Mouse (Mus musculus): ENCODE data around the gene Gtpbp3.

Gtpbp3 gene

DNA sequence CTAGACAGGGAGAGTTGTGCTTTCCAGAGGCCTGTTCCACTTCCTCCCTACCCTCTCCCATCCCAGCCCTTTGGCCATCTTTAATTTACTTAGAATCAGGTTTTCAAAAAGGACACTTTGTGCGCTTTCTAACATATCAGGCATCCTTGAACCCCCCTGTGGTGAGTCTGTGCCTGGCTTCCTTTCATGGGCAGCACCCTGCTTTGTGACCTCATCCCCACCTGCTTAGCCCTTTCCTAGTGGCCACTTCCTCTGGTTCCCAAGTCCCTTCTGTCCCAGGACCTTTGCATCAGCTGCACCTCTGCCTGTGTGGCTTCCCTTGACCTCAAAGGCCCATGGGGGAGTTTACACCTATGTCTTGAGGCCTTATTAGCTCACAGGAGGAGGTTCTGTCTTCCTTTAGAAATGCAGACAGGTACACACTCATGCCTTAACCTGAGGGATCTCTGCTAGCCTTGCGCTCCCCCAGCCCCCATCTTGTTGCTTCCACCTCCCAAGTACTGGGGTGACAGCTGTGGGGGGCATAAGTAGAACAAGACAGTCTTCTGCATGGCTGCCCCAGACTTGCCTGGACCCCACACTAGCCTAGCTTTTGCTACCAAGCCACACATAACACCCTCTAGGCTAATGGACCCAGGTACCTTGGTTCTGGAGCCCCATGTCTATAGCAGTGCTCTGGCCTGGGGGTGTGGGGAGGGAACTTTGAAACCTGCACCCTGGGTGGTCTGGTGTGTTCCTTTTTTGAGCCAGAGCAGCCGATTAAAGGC, 17.6 kb upstream of the Gtpbp3 start:
- no peak for DNase-seq (ENCODE audit: low spot score)

DNA sequence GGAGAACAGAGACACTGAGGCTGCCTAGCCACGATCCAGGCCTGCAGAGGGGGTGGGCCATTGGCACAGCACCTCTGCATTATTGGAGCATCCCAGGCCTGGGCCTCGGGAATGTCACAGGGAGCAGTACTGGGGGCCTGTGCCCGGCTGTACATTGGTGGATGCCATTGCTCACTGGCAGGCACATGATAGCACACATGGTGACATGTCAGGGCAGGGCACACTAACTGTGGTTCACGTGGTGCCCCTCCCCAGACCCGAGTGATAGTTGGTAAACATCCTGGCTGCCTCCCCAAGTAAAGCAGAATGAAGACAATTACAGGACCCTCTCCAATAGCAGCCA, 17.0 kb upstream of the Gtpbp3 start:
- DNase-seq (ENCODE audit: low spot score) = no peak

DNA sequence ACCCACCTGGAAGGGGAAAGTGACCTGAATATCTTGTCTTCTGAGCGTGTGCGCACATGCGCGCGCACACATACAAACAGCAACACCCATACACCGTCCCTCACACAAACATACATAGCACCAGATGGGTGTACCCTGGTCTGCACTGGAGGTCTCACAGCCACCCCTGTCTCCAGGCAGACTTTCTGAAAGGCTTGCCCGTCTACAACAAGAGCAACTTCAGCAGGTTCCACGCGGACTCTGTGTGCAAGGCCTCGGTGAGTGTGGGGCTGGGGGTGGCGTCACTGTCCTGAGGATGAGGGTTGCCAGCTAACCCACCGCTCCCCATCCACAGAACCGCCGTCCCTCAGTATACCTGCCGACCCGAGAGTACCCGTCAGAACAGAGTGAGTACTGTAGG, 16.0 kb upstream of the Gtpbp3 start:
- DNase-seq (ENCODE audit: low spot score) = no peak

DNA sequence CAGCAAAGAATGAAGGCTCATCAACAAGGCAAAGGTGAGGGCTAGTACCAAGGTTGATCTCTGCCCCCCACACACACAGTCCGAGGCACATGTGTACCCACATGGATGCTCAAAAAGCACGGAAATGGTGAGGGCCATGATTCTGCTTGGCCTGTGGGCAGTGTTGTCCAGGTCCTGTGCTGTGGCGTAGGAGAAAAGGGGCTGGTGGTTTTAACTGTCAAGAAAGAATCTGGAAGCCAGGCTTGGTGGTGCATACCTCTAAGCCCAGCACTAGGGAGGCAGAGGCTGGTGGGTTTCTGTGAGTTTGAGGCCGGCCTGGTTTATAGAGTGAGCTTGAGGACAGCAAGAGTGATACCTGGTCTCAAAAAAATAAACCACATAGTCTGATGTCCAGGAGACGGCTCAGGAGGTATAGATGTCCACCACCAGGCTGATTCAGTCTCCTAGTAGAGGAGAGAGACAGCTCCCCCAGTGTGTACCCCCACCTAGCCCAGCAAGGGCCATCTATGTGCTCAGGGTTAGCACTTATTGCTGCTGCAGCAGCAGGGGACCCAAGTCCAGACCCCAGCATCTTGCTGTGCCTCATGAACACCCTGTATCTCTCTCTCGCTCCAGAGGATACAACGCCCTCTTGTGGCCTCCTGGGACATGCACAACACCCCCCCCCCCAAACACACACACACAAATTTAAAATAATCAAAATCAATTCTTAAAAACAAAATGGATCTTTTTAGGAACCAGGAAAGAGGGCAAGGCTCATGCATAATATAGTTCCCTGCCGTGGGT, 15.1 kb upstream of the Gtpbp3 start:
- no peak for DNase-seq (ENCODE audit: low spot score)

DNA sequence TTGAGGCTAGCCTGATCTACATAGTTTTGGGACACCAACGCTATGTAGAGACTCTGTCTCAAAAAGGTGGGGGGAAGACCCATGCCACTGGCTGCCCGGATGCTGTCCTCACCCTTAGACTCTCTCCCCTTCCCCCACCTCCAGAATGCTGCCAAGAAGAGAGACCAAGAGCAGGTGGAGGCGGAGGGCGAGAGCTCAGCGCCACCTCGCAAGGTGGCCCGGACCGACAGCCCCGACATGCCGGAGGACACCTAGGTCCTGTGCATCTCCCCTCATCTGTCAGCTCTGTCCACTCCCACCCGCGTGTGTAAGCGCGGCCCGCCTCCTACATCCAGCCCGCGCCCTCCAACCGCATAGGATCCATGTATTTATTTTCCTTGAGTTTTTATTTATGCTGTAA, 13.6 kb upstream of the Gtpbp3 start:
- no peak for DNase-seq (ENCODE audit: low spot score)

DNA sequence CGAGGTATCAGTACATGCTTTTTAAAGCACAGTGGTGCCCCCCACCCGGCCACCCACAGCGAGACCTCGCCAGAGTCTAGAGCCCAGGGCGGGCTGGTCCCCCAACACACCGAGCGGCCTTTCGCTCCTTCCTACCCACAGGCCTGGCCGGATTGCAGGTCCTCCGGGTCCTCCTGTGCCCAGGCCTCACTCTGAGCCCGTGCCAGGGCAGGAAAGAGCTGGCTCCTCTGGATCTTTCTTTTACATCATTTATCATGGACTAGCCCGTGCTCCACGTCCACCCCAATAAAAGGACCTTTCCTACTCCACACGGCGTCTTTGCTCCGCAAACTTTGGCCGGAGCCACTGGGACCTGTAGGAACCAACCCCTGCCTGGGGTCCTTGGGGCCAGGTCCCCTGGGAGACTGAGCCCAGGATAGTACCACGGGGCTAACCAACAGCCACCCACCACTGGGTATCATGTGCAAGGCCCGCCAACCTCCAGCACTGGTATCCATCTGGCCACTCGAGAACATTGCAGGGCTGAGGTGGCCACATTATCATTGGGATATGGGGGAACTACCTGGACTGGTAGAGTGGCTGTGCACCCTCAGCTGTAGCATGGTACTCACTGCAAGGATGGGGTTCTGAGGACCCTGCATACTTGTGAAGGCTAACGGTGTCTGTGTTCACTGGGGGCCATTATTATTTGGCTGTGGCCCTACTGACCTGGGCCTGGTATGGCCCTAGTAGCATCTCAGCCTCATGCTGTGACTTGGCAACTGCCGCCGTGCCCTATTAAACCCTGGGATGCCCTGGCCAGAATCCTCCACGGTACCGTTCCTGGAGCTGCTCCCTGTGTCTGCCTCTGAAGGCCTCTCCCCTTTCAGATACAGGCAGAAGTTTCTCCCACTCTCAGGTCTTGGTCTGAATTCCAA, 12.9 kb upstream of the Gtpbp3 start:
- DNase-seq (ENCODE audit: low spot score) = no peak

DNA sequence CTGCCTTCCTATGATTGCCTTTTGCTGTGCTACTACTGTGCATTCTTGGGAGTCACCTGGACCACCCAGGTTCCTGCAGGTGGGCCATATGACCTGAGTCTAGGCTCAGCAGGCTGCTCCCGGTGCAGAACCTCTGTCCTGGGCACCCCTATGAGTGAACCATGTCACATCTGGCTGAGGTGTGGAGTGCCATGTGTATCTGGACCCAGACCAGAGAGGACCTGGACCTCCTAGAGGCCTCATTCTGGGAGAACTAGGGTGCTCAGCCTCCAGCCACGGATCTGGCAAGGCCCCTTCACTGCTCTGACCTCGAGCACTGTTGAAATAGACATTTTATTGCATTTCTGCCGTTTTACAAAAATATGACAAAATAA, 12.2 kb upstream of the Gtpbp3 start:
- no peak for DNase-seq (ENCODE audit: low spot score)

DNA sequence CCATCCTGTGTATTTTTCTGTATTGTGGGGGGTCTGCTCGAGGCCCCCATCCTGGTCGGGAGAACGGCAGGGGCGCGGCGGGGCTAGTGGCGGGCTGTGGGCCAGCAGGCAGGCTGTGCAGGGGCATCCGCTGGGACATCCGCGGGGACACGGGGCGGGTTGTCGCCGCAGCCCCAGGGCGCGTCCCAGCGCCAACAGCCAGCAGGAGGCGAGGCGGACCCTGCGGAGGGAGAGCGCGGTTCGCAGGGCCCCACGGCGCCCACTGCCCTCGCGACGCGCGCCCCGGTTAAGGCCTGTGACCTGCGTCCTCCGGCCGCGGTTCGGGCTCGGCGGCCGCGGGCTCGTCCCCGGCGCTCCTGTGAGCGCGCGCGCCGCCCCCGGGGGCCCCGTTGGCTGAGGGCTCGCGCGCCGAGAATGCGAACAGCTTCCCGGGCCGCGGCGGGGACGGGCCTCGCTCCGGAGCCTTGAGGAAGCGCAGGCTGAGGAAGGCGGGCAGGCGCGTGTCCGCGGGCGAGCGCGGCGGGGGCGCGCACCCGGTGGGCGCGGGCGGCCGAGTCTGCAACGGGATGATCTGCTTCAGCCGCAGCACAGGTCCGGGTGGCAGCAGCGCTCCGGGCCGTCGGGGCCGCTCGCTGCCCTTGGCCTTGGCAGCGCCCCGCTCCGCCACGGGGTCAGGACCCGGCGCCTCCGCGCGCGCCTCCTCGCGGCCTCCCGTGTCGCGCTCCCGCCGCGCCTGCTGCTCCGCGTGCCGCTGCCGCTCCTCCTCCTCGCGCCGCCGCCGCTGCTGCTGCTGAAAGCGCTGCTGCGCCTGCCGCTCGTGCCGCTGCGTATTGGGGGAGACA, 11.6 kb upstream of the Gtpbp3 start:
- DNase-seq (ENCODE audit: low spot score) = peak; percentile 77

DNA sequence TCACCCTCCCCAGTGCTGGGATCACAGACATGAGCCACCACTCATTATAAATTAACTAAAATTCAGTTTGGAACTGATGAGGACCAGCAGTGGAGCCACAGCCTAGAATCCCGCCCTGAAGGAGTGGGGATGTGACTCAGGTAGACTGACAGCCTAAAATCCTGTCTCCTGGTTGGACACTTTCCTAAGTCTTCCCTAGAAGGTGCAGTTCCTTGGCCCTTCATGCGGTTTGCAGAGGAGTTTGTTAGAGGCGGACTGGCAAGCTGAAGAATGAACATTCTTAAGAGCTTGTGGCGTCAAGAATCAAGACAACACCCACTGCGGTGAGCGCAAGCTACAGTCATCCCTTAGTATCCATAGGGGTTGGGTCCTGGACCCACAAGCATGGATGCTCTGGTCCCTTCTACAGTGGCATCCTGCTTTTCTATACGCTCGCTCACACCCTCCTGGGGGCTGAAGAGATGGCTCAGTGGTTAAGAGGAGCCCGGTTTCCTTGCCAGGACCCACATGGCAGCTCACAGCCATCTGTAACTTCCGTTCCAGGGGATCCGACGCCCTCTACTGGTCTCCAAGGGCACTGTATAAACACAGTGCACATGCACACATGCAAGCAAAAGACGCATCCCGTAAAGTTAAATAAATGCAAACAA, 10.6 kb upstream of the Gtpbp3 start:
- no peak for DNase-seq (ENCODE audit: low spot score)

DNA sequence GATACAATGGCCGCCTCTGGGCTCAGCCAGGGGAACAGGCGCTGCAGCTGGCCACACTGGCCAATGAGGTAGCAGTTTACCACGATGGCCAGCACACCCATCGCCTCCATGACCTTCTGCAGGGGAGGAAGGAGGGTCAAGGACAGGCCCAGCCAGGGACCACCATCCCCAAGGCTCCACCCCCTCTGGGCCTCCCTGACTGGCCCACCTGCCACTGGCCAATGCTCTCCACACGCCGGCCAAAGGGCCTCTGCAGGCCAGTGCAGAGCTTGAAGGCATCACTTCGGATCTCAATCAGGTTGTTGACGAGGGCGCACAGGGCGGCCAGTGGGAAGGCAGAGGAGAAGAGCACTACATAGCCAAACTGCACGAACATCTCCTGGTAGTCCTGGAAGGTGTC, 9.0 kb upstream of the Gtpbp3 start:
- no peak for DNase-seq (ENCODE audit: low spot score)

DNA sequence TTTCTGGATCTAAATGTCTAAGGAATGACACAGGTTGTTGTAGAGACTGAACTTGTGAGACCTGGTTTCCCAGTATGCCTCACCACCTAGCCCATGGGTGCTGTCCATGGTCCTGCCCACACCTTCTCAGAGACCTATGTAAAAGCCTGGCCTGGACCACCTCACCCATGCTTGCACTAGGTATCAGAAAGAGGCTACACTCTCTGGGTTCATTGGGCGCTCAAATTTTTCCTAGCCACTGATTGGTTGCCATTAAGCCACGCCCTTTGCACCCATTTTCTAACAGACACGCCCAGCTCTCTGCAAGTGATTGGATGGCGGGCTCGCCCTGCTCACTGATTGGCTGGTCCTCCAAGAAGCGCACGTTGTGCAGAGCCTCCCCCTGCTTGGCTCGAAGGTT, 4.0 kb upstream of the Gtpbp3 start:
- peak; percentile 40 for DNase-seq (ENCODE audit: low spot score)

DNA sequence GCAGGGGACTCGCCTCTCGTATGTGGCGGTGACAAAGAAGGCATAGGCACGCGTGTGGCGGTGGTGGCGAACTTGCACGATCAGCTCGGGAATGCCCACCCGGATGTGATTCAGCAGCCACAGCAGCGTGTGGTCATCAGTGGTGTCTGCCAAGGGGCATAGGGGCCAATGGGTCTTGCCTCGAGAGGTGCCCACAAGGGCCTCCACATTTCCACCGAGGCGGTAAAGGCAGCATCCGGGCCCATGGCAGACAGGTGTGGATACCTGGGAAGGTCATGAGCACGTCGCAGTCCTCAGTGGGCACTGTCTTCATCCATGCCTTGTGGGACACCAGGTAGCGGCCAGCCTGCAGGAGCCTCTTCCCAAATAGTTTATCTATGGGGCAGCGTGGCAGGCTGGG, 3.2 kb upstream of the Gtpbp3 start:
- DNase-seq (ENCODE audit: low spot score) = no peak

DNA sequence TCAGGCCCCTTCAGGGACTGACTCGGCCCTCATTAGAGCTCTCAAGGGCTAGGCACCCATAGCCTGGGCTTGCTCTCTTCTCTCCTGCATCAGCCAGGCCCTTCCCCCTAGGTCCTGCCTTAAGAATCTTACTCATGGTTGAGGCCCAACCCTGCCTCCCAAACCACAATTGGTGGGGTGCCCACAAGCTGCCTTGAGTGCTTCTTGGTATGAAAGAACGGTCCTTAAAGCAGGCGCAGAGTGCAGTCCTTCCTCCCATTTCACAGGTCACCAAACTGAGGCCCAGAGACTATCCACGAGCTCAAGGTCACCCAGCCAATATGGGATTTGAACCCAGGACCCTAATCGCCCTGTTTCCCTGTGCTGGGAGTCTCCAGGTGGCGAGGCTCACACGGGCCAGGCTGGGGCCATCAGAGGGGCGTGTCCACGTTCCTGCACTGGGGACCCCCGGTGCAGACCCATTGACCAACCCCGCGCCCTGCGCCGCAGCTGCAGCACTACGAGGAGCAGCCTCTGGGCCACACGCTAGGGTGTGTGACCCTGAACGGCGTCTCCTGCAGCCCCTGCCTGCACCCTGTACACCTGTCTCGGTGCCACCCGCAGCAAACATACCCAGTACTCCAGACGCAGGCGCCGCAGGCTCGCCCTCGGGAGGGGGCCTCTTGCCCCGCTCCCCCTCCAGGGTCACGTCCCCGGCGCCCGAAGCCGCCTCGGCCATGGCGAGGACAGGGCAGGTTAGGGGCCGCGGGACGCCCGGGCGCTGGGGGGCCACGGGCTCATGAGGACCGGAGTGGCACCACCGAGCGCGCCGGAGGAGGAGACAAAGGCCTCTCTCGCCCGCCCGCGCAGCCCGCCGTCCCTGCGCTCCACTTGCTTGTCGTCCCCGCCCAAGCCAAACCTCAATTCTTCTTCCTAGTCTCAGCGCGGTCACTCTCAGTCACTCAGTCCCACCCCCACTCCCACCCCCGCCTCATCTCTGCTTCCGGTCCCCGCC, 2.5 kb upstream of the Gtpbp3 start, which contains the start of gene Ano8:
Ano8 (minus strand) TSS at position 822 of the 994 bp plus-strand sequence.
- DNase-seq (ENCODE audit: low spot score) = peak; percentile 75

DNA sequence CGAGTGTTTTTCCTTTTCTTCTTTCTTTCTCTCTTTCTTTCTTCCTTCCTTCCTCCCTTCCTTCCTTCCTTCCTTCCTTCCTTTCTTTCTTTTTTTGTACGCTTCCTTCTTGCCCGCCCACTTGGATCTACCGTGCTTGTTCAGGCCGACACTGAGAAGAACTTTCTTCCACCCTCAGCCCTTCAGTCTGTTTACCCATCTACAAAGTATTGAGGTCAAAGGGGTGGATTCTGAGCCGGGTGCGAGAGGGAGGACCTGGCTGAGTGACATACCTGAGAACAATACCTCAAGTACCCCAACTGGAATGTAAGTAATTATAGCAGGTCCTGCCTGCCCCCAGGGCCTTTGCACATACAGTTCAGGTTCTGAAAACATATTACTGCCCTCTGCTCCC, 1.8 kb upstream of the Gtpbp3 start:
- DNase-seq (ENCODE audit: low spot score) = no peak

DNA sequence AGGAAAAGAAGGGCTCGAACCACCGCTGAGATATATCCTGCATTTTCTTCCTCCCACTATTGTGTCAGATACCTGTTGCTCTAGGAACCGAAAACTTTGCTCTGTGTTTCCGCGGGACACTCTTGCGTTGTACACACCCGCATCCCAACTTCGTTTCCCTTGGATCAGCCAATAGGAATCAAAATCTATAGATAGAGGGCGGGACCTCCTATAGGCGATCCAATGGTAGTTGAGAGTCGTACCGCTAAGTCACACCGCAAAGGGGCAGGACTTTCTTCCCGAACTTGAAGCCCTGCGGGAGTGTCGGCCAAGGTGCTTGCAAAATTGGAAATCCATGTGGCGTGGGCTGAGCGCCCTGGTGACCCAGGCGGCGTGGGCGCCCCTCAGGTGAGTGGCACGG, 551 bp downstream of the Gtpbp3 start:
- peak; percentile 80 for DNase-seq (ENCODE audit: low spot score)

DNA sequence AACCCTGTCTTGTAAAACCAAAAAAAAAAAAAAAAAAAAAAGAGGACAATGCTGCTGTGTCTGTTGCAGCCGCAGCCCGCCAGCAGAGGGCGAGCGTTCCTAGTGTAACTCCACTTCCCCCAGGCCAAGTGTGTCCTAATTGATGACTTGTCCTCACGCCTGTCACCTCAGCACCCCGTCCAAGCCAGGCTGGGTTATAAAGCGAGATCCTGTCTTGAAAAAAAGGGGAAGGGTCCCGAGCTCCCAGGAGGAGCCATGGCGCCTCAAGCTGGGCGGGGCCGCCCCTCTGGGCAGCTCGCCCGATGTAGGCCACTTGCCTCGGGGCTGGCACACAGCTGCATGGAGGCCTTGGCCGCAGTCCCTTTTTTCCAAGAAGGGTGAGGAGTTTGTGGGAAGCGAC, 7.1 kb downstream of the Gtpbp3 start:
- DNase-seq (ENCODE audit: low spot score) = peak; percentile 77

DNA sequence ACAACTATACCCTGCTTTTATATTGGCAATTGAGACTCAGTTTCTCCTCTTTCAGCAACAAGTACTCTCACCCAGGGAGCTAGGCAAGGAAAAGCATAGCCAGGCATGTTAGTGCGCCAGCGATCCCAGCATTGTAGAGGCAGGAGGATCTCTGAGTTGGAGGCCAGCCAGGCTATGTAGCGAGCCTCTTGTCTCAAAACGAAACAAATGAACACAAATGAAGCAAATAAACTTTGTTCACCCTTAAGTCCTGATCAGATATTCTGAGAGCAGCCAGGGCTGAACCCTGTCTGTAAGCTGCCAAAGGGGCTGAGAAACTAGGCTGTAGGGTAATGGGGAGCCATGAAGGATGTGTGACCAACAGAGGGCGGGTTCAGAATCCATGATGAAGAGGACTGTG, 7.9 kb downstream of the Gtpbp3 start:
- no peak for DNase-seq (ENCODE audit: low spot score)

DNA sequence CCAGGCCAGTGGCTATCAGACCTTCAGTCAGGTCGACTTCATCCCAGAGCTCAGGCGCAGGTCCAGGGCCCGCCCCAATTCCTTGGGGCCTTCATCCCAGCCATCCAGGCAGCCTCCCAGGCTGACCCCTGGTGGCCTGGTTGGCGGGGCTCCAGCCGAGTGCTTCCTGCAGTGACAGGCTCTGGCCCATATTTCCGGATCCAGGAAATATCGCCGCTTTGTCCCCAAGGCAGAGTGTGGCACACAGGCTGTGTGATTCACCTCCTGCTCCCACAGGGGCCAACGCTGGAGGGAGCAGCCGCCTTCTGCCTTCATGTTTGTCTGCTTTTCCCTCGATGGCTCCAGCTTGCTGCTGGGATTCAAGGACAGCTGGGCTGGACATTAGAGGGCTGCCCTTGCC, 8.6 kb downstream of the Gtpbp3 start:
- peak; percentile 68 for DNase-seq (ENCODE audit: low spot score)

DNA sequence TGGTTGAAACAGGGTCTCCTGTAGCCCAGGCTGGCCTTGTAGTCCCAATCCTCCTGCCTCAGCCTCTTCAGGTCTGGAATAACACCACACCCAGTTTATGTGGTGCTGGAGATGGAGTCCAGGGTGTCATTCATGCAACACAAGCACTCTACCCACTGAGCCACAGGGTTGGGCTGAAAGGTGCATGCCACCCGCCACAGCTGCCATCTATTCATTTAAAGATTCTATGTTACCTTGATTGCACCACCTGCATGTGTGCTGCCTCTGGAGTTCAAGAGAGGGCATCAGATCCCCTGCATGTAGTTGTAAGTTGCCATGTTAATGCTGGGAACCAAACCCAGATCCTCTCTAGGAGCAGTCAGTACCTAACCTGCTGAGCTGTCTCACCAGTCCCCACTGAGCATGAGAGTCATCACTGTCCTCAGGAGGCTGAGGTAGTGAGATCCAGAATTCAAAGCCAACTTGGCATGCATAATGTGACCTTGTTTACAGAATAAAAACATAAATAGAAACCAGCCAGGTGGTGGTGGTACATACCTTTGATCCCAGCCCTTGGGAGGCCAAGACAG, 9.3 kb downstream of the Gtpbp3 start:
- DNase-seq (ENCODE audit: low spot score) = no peak

Measured in urinary bladder, postnatal 25 days (tissue).